Mouse (Mus musculus) testis, adult 2 months (tissue): ENCODE data around the gene Gemin7.
A peak's percentile ranks its signal among the peaks of the same experiment; 100 is the strongest.

Experiments
- CTCF ChIP-seq: fragments of 200-500 bp; IDR thresholded peaks from 2 replicates; pipeline ENCODE4 v1.5.1; 2012; ENCODE audit warnings: low read depth, mild to moderate bottlenecking, inconsistent platforms, low read length, moderate library complexity; ENCODE audit not compliant: control insufficient read depth, insufficient read depth, insufficient replicate concordance
- POLR2A ChIP-seq: fragments of 200-500 bp; IDR thresholded peaks from 2 replicates; pipeline ENCODE4 v1.6.1; 2012; ENCODE audit warnings: low read depth, mild to moderate bottlenecking, inconsistent platforms, low read length, moderate library complexity; ENCODE audit not compliant: control insufficient read depth

DNA sequence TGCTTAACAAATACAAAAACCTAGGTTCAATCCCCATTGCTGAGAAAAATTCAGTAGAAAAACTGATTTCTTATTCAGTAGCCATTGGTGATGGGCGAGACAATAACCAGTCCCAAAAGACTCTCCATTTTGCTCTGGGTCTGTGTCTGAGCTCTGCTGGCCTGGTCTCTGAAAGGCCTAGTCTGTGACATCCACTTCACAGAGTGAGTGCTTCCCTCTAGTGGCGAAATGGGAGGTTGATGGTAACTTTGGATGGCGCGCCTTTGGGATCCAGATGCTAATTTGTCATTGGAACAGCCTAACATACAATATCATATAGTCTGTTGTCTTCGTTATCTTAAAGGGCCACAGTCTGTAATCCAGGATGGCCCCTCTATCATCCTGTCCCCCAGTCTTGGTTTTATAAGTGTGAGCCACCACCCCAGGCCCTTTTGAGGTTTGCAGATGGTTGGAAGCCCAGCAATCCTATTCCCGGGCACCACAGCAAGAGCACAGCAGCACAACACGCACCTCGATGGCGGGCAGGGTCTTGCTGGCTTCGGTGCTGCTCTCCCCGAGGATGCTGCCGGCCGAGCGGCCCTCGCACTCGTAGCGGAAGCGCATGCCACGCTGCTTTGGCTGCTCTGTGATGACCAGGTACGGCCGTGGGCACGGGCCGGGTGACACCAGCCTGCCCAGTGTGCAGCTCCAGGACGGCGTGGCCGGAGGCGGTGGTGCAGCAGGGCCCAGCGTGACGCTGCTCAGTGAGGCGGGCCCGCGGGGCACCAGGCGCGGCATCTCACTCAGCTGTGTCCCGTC is 41.8 kb upstream of the Gemin7 start:
- peak; percentile 58; the same call in 1 of the 2 replicates for TF ChIP-seq CTCF
- TF ChIP-seq POLR2A: no peak
